Mouse (Mus musculus) frontal cortex, adult 2 months (tissue): Measurements from ENCODE around the gene Cxcl16. TPM values are rescaled to one million over a fixed set of nuclear protein-coding genes. Genes with fewer than 3 reads are reported as not detected.
"Not testable (repeated sequence)": the region's sequence is repeated elsewhere in the genome, so short reads cannot be mapped to it uniquely, and the experiment has no call there.

Source experiments
- DNase-seq, 2 experiments: peaks; one replicate each; pipeline ENCODE4 v3.0.0; 2022; ENCODE audit warnings: low spot score in 1 of 2; ENCODE audit errors: extremely low spot score in 1 of 2
- polyA plus RNA-seq: library from polyadenylated mRNA; depleted of rRNA; stranded (reverse); fragments of >200 nt; gene quantifications from 2 replicates; pipeline ENCODE4 v1.2.3, GENCODE M21; 2012

The Cxcl16 gene
- polyA plus RNA-seq, 1 experiment = 3.2 TPM

GRCm38 (mm10) chr11:70458688-70459600 is 840 bp downstream of the Cxcl16 start, which contains the start of gene Zmynd15:
TSS of gene Zmynd15 (plus strand) at chr11:70459433.
- DNase-seq = no peak

GRCm38 (mm10) chr11:70453261-70454044 is 6.3 kb downstream of the Cxcl16 start:
- DNase-seq = no peak

- peak; percentile 92 to 95 for DNase-seq
These were observed 7.8 kb downstream of the Cxcl16 start, which contains the start of gene Med11 for GRCm38 (mm10) chr11:70451797-70452498. TSS of gene Med11 (plus strand) at chr11:70451919.

DNA sequence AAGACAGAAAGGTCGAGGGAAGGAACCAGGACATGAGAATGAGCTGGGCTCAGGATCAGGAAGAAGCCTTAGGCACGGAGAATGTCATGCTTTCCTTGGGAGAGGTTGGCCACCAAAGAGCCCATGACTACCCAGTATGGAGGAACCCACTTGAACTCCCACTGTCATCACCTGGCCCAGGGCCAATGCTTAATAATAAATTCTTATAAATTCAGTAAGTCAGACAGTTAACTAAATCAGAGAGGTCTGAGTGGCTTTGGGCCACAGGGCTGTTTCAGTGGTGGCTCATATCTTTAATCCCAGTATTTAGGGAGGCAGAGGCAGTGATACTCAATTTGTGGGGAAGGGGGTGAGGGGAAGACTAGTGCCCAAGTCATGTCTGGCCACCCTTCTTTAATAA is 8.9 kb downstream of the Cxcl16 start:
- DNase-seq = no peak

DNA sequence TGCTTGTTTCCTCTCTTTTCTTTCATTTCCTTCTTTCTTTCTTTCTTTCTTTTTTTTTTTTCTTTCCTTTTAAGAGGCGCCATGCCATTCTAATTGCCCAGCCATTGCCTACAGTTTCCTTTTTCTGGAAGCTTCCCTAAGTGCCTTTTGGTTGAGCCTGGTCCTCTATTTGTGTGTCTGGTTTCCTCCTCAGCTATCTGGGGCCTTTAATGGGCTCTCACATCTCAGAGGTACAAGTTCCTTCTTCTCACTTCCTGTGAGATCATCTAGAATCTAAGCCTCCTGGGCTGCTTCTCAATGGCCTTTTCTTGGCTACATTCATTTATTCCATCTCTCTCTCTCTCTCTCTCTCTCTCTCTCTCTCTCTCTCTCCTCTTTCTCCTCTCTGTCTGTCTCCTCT is 12.4 kb downstream of the Cxcl16 start:
- DNase-seq = no peak

DNA sequence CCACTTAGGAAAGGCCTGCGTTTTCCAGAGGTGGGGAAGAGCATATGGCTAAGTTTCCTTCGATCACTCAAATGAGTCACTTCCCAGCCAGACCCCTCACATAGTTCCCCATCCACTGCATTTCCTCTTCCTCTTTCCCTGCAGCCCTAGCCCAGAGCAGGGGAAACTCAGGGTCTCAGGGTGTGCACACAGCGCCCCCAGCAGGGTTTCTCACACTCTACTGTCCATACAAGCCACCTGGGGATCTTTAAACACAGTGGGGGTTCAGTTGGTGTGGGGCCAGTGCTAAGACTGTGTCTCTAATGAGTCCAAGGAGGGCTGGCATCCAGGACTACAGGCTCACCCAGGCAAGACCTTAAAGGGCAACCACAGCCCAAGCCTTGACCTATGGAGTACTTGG is 13.0 kb downstream of the Cxcl16 start:
- DNase-seq = no peak

DNA sequence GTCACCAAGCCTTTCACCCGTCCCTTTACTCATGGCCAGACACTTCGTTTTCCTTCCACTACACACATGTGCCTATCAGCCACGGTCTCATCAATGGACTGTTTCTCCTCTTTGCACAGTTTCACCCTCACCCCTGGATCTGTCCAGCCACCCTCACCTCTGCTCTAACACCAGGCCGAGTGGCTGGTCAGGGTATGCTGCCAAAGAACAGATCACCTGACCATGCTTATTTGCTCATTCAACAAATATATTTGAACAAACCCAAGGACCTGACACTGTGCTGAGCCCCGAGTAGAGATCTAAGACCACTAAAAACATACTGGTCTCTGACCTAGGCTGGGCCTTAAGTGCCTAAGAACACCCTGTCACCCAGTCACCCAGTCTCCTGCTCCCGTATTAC is 15.1 kb downstream of the Cxcl16 start:
- no peak for DNase-seq

DNA sequence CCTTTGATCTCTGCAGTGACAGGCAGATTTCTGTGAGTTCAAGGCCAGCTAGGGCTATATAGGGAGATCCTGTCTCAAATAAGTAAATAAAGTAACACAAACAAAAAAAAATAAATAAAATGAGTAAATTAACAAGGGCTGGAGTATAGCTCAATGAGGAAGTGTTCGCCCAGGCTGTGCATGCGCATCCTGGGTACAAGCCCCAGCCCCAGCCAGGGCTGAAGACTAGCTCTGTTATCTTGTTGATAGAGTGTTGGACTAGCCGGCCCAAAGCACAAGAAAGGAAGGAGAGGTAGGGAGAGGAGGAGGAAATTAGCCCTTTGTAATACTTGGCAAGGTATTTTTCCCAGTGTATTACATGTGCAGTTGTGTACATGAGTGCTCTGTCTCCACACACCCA is 15.8 kb downstream of the Cxcl16 start:
- DNase-seq = no peak

- no peak for DNase-seq
These were observed 17.9 kb downstream of the Cxcl16 start for GRCm38 (mm10) chr11:70441882-70442281.

GRCm38 (mm10) chr11:70440637-70441036 is 19.1 kb downstream of the Cxcl16 start:
- DNase-seq = no peak

GRCm38 (mm10) chr11:70438728-70439374 is 20.9 kb downstream of the Cxcl16 start:
- DNase-seq = no peak

DNA sequence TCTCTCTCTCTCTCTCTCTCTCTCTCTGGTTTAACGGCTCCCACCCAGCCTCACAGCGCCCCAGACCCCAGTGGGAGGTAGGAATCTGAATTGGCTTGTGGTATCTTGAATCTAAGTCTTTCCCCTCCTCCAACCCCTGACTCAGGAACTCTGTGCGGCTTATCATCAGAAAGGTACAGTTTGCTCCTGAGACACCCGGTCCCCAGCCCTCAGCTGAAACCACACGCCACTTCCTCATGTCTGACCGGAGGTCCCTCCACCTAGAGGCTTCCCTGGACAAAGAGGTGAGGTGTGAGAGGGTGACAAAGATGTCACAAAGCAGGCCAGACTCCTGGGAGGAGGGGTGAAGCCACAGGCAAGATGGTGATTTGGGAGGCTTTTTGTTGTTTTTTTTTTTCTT is 22.4 kb downstream of the Cxcl16 start:
- no peak for DNase-seq

- no peak for DNase-seq
These were observed 24.3 kb downstream of the Cxcl16 start for GRCm38 (mm10) chr11:70435476-70435875.

DNA sequence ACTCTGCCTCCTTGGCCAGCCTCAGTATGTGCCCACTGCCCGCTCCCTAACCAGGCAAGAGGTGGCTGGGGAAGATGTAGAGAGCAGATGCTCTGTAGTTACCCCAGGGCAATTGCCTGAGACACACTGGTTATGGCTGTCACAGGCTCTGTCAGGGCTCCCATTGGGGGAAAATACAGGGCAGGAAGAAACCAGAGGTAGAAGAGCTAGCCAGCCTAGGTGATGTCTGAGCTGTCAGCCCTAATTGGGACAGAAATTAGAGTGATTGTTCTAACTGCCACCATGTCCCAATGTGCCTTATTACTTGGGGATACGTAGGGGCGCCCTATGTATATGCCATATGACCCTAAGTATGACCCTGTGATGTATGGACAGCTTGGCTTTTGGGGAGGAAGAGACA is 25.8 kb downstream of the Cxcl16 start:
- no peak for DNase-seq

- DNase-seq = no peak
These were observed 26.2 kb downstream of the Cxcl16 start for GRCm38 (mm10) chr11:70433569-70433943.

GRCm38 (mm10) chr11:70432895-70433568 is 26.8 kb downstream of the Cxcl16 start:
- peak in 1 of 2 experiments; percentile 50 for DNase-seq

- DNase-seq = peak; percentile 96 to 98
These were observed 27.5 kb downstream of the Cxcl16 start, which contains the start of gene Arrb2 for GRCm38 (mm10) chr11:70432048-70432894. TSS of gene Arrb2 (plus strand) at chr11:70432635.

GRCm38 (mm10) chr11:70431574-70431973 is 28.2 kb downstream of the Cxcl16 start:
- DNase-seq = peak in 1 of 2 experiments; percentile 19

DNA sequence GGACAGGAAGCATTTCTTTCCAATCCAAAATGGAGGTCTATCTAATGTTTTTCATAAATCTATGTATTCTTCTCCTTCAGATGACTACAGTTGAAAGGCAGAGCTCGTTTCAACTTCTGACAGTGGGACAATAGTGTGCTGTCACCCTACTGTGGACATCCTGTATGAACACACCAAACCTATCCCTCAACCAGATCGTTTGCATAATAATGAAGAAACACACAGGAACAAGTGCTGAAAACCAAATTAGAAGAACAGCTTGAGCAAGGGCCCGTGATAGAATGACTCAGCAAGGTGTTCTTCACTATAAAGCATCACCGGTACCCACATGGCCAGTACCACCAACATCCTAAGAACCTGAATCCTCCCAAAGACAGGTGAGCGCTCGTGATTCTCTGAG is 33.2 kb downstream of the Cxcl16 start:
- DNase-seq = not testable (repeated sequence)
